8 mouse cellular contexts compared by ENCODE assay signal in the genomic region with DNA sequence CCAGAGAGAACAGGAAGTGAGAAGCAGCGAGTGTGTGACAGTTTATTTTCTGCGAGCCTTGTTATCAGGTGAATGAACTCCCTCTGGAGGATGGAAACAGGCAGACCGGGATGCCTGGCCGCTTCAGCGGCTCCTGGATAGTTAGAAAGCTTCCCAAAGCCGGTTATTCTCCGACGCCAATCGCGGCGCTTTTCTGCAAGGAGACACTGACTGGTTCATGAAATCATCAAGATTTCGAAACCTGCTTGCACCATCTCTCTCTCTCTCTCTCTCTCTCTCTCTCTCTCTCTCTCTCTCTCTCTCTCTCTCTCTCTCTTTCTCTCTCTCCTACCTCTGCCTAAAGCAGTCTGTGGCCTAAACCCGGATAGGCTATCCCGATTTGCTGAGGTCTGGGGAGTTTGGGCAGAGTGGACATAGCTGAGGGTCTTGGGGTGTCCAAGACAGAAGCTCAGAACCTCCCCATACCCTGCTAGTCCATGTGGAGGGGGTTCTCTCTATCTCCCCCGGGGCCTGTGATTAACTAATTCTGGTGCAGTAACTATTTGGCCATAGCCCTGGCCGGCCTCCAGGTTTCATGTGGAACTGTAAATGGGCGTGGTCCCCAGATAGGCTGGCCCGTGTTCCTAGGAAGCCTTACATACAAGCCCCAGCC. TPM values are rescaled to one million over a fixed set of nuclear protein-coding genes. Genes with fewer than 3 reads are reported as not detected.
DNase-seq lines count a peak whose midpoint lies in the region; ATAC-seq and TF ChIP-seq lines count a peak whose summit lies in the region.

No protein-coding gene starts in this region.

- TF ChIP-seq CTCF in kidney, adult 2 months (conservative IDR thresholded peaks at IDR 0.05; ENCODE audit: insufficient read depth, insufficient read length, low read depth, low read length): peak; percentile 35; the same call in 1 of the 2 replicates
- TF ChIP-seq CTCF in liver, postnatal 0 days (IDR thresholded peaks at IDR 0.05; ENCODE audit: low read depth): peak; percentile 57
- no peak for TF ChIP-seq CTCF in thymus, adult 2 months (IDR thresholded peaks at IDR 0.05; ENCODE audit: borderline replicate concordance, control insufficient read depth, extremely low read depth, insufficient read depth, low read length, poor library complexity)

- H3K4me1 ChIP-seq in embryonic facial prominence, embryonic 11.5 days (ENCODE audit: control insufficient read depth, insufficient read depth, low read length): no peaks in the 10 kb centered on the region
- H3K4me1 ChIP-seq in kidney, adult 2 months (ENCODE audit: control insufficient read depth, insufficient read depth, low read length): peaks cover 3% of the 10 kb centered on the region; the same call in 1 of the 2 replicates
- H3K4me1 ChIP-seq in liver, postnatal 0 days (ENCODE audit: insufficient read depth): peaks cover 43% of the 10 kb centered on the region
- peaks cover 9% of the 10 kb centered on the region; the same call in 1 of the 2 replicates for H3K4me1 ChIP-seq in neural tube, embryonic 11.5 days (ENCODE audit: control insufficient read depth, insufficient read depth, low read length)
- peaks cover 32% of the 10 kb centered on the region for H3K4me1 ChIP-seq in thymus, adult 2 months (replicated peaks; ENCODE audit: control insufficient read depth, insufficient read depth, low read length)

- peak overlapping the region; percentile 17; the same call in 1 of the 2 replicates for H3K4me3 ChIP-seq in embryonic facial prominence, embryonic 11.5 days (ENCODE audit: low read depth, low read length)
- peak overlapping the region; percentile 44 for H3K4me3 ChIP-seq in kidney, adult 2 months (ENCODE audit: insufficient read depth, low read depth, low read length)
- H3K4me3 ChIP-seq in liver, postnatal 0 days (ENCODE audit: low read depth, low read length): peak overlapping the region; percentile 66
- peak overlapping the region; percentile 17 for H3K4me3 ChIP-seq in neural tube, embryonic 11.5 days (ENCODE audit: low read depth, low read length)
- H3K4me3 ChIP-seq in thymus, adult 2 months (ENCODE audit: control insufficient read depth, insufficient read depth, low read length): peak overlapping the region; percentile 60

- TF ChIP-seq EP300 in liver, postnatal 0 days (IDR thresholded peaks at IDR 0.05; ENCODE audit: low read depth): peak; percentile 2; the same call in 1 of the 2 replicates

- H3K9me3 ChIP-seq in embryonic facial prominence, embryonic 11.5 days (replicated peaks; ENCODE audit: control insufficient read depth, low read length): no peaks in the 10 kb centered on the region
- no peaks in the 10 kb centered on the region for H3K9me3 ChIP-seq in liver, postnatal 0 days (ENCODE audit: low read length)
- H3K9me3 ChIP-seq in neural tube, embryonic 11.5 days (ENCODE audit: control insufficient read depth, low read length): no peaks in the 10 kb centered on the region

- WGBS in embryonic facial prominence, embryonic 11.5 days: 11% methylated on average over 18 of the region's 18 CpGs
- WGBS in kidney, adult 2 months: 5% methylated on average over 18 of the region's 18 CpGs
- WGBS in liver, postnatal 0 days (ENCODE audit: insufficient replicate concordance): under 1% methylated on average over 18 of the region's 18 CpGs
- WGBS in neural tube, embryonic 11.5 days: 12% methylated on average over 18 of the region's 18 CpGs
- WGBS in thymus, adult 2 months: 4% methylated on average over 18 of the region's 18 CpGs

- H3K9ac ChIP-seq in embryonic facial prominence, embryonic 11.5 days (replicated peaks; ENCODE audit: low read length): 0 out of 2 replicates have a peak overlapping the region, but pooled peaks have one; percentile 18
- H3K9ac ChIP-seq in liver, postnatal 0 days (replicated peaks): peak overlapping the region; percentile 89
- H3K9ac ChIP-seq in neural tube, embryonic 11.5 days (ENCODE audit: low read length): peak overlapping the region; percentile 2; the same call in 1 of the 2 replicates

- no peaks in the 10 kb centered on the region for H3K36me3 ChIP-seq in embryonic facial prominence, embryonic 11.5 days (replicated peaks; ENCODE audit: control insufficient read depth, insufficient read depth, low read depth, low read length)
- H3K36me3 ChIP-seq in kidney, adult 2 months (ENCODE audit: control insufficient read depth, insufficient read depth, low read length): no peaks in the 10 kb centered on the region
- H3K36me3 ChIP-seq in liver, postnatal 0 days (replicated peaks; ENCODE audit: insufficient read depth, low read length): no peaks in the 10 kb centered on the region
- H3K36me3 ChIP-seq in neural tube, embryonic 11.5 days (ENCODE audit: control insufficient read depth, insufficient read depth, low read length): no peaks in the 10 kb centered on the region
- no peaks in the 10 kb centered on the region for H3K36me3 ChIP-seq in thymus, adult 2 months (ENCODE audit: control insufficient read depth, insufficient read depth, low read length)

- H3K4me2 ChIP-seq in embryonic facial prominence, embryonic 11.5 days (ENCODE audit: low read depth, low read length): peak overlapping the region; percentile 43
- peak overlapping the region; percentile 89 for H3K4me2 ChIP-seq in liver, postnatal 0 days (ENCODE audit: low read depth, low read length)
- H3K4me2 ChIP-seq in neural tube, embryonic 11.5 days (ENCODE audit: low read depth): peak overlapping the region; percentile 30

- ATAC-seq in embryonic facial prominence, embryonic 11.5 days (replicated peaks; ENCODE audit: insufficient number of reproducible peaks, low FRiP score, low TSS enrichment, low read depth): no peak
- peak; percentile 52 for ATAC-seq in liver, postnatal 0 days
- no peak for ATAC-seq in neural tube, embryonic 11.5 days (ENCODE audit: insufficient read depth, low FRiP score, low TSS enrichment)

- H3K27ac ChIP-seq in embryonic facial prominence, embryonic 11.5 days (replicated peaks; ENCODE audit: low read depth, low read length): no peak overlapping the region; the same call in 1 of the 2 replicates
- H3K27ac ChIP-seq in kidney, adult 2 months (ENCODE audit: insufficient read depth, low read depth, low read length): peak overlapping the region; percentile 24; the same call in 1 of the 2 replicates
- peak overlapping the region; percentile 97 for H3K27ac ChIP-seq in liver, postnatal 0 days (ENCODE audit: low read depth)
- H3K27ac ChIP-seq in neural tube, embryonic 11.5 days (ENCODE audit: low read depth, low read length): no peak overlapping the region
- peak overlapping the region; percentile 93 for H3K27ac ChIP-seq in thymus, adult 2 months (ENCODE audit: control insufficient read depth, insufficient read depth, low read length)

- H3K27me3 ChIP-seq in embryonic facial prominence, embryonic 11.5 days (ENCODE audit: control insufficient read depth, insufficient read depth, low read length): no peaks in the 10 kb centered on the region
- no peaks in the 10 kb centered on the region for H3K27me3 ChIP-seq in kidney, adult 2 months (replicated peaks; ENCODE audit: control insufficient read depth, insufficient read depth, low read length)
- no peaks in the 10 kb centered on the region for H3K27me3 ChIP-seq in liver, postnatal 0 days (ENCODE audit: insufficient read depth, low read length)
- H3K27me3 ChIP-seq in neural tube, embryonic 11.5 days (ENCODE audit: control insufficient read depth, insufficient read depth, low read length): no peaks in the 10 kb centered on the region
- H3K27me3 ChIP-seq in thymus, adult 2 months (ENCODE audit: control insufficient read depth, insufficient read depth, low read length): no peaks in the 10 kb centered on the region

- DNase-seq in urinary bladder, adult 18-20 months (ENCODE audit: low spot score in 2 of 2): peak; percentile 44 to 53
- no peak for DNase-seq in urinary bladder, postnatal 10 days (ENCODE audit: low spot score)
- DNase-seq in embryonic facial prominence, embryonic 11.5 days (ENCODE audit: low spot score): peak; percentile 65
- DNase-seq in heart, adult 9 months (ENCODE audit: low spot score in 2 of 2): peak; percentile 83 to 84
- peak; percentile 82 for DNase-seq in kidney, adult 2 months
- DNase-seq in liver, postnatal 0 days: peak; percentile 83
- DNase-seq in neural tube, embryonic 11.5 days (ENCODE audit: low spot score): peak; percentile 40
- peak; percentile 69 for DNase-seq in thymus, adult 2 months

- TF ChIP-seq POLR2A in kidney, adult 2 months (IDR thresholded peaks at IDR 0.05; ENCODE audit: low read depth, low read length): no peak
- TF ChIP-seq POLR2A in thymus, adult 2 months (IDR thresholded peaks at IDR 0.05; ENCODE audit: control insufficient read depth, extremely low read depth, insufficient read depth, low read length, poor library complexity): peak; percentile 54

RNA-seq across cellular contexts. Expression of a gene that starts 7.3 kb away (rescaled TPM):
- 3.9 and 4.5 TPM in 2 replicates for polyA plus RNA-seq in embryonic facial prominence, embryonic 11.5 days (2014; fragmentation: Nextera tagmentation; extraction: Ambion mirVana)
- 7.0 and 8.2 TPM in 2 replicates for polyA plus RNA-seq in kidney, adult 2 months (2012; rRNA removed)
- polyA plus RNA-seq in liver, postnatal 0 days (2015; fragmentation: Nextera tagmentation; extraction: Ambion mirVana): 2.1 and 2.4 TPM in 2 replicates
- 3.5 and 3.6 TPM in 2 replicates for polyA plus RNA-seq in neural tube, embryonic 11.5 days (2014; fragmentation: Nextera tagmentation; extraction: Ambion mirVana)
- polyA plus RNA-seq in thymus, adult 2 months (2012; rRNA removed): 32.1 and 41.0 TPM in 2 replicates

Comparison
In these comparisons a context has a peak if more than half of its experiments do, and no peak if none do; other contexts are left out.
1. H3K27ac ChIP-seq: peak in kidney, adult 2 months (single experiment), liver, postnatal 0 days (single experiment) and thymus, adult 2 months (single experiment); none in embryonic facial prominence, embryonic 11.5 days (single experiment) and neural tube, embryonic 11.5 days (single experiment).
2. H3K4me2 ChIP-seq: peak in every context shown above with its lines; median percentile 89 in liver, postnatal 0 days; 43 in embryonic facial prominence, embryonic 11.5 days; 30 in neural tube, embryonic 11.5 days.
3. H3K9ac ChIP-seq: peak in every context shown above with its lines; median percentile 89 in liver, postnatal 0 days; 18 in embryonic facial prominence, embryonic 11.5 days; 2 in neural tube, embryonic 11.5 days.
4. Peak in every context shown above with its lines, with median percentiles within 50 percentile points of each other: H3K4me3 ChIP-seq.